Mouse (Mus musculus) thymus, postnatal 25 days (tissue): ENCODE measurements at regions not wholly inside any gene's neighbourhood (a gene's known extent, or its start where the extent isn't known, plus 50 kb on each side); places are given as distances from the start of the nearest gene placed in this dataset.

Experiments used
- DNase-seq: peaks from one replicate; pipeline ENCODE4 v3.0.0; 2022

DNA sequence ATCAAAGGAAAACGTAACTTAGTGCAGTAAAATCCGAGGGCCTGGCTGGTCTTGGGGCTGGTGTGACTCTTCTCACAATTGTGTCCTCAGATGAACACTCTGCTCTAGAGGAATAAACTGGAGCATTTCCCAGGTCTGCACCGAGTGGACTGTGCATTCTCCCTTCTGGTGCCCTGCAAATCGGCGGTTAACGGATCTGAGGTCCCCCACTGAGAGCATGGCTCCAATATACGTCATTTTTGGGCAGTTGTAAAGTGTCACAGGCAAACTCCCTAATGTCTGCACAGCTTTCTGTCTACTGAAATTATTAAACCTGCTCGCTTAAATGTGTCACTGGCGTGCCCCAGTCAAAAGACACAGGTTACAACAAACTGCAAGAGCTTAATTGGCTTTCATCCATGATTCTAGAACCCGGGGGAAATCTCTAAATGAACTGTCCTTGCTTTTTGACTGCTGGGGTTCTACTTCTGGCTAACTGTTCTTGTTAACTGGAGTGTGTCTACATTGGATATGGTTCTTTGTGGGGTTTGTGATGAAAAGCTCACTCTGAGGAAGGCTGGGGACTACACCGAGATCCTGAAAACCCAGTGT lies 93.7 kb upstream of the Gm47985 start:
- no peak for DNase-seq

GRCm38 (mm10) chr1:151092035-151092434 lies 90.3 kb upstream of the Gm47985 start:
- no peak for DNase-seq

GRCm38 (mm10) chr1:151095344-151096050 lies 86.8 kb upstream of the Gm47985 start:
- no peak for DNase-seq

DNA sequence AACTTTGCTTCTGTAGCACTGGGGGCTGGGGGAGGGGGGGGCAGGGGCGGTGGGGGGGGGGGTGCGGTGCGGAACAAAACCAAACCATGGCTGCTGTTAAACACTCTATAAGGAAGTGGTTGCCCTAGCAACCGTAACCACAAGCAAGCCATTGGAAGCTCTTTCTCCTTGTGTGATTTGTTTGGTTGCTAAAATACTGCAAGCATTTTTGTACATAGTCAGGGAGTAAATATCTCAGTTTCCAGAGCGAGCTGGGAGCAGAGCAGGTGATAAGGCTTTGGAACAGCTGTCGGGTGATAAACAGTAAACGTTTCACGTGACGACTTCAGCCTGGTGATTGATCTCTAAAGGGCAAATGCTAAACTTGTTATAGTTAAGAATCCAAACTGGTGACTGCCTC lies 86.3 kb upstream of the Gm47985 start:
- DNase-seq = peak; percentile 58

DNA sequence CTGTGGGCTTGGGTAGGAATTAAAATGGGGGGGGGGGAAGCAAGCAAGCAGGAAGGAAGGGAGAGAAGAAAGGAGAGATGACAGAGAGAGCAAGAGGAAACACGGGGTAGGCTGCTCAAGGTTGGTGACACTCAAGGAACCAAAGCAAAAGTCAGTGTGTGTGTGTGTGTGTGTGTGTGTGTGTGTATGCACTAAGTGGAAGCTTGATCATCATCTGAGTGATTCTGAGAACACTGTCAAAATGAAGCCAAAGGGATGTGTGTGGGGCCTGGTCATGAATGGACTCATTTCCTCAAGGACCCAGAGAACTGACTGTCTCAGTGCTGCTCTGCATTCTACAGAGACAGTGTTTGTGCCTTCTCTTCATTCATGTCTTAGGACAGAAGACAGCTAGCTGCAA lies 84.8 kb upstream of the Gm47985 start:
- DNase-seq = no peak

DNA sequence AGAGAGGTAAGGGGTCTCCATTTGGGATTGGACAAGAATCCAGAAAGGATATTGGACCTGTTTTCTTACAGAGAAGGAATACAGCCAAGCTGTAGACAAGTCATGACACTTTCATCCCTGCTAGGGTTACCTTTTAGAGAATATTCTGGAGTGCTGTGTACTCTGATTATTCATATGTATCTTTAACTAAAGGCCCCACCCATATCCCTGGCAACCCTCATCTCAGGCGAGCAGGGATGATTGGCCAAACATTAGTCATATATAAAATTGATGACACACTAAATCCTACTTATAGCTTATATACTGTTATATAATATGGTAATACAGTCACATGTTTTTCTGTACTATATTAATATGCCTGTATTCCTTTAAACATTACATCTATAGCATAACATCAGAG lies 83.6 kb upstream of the Gm47985 start:
- DNase-seq = no peak

DNA sequence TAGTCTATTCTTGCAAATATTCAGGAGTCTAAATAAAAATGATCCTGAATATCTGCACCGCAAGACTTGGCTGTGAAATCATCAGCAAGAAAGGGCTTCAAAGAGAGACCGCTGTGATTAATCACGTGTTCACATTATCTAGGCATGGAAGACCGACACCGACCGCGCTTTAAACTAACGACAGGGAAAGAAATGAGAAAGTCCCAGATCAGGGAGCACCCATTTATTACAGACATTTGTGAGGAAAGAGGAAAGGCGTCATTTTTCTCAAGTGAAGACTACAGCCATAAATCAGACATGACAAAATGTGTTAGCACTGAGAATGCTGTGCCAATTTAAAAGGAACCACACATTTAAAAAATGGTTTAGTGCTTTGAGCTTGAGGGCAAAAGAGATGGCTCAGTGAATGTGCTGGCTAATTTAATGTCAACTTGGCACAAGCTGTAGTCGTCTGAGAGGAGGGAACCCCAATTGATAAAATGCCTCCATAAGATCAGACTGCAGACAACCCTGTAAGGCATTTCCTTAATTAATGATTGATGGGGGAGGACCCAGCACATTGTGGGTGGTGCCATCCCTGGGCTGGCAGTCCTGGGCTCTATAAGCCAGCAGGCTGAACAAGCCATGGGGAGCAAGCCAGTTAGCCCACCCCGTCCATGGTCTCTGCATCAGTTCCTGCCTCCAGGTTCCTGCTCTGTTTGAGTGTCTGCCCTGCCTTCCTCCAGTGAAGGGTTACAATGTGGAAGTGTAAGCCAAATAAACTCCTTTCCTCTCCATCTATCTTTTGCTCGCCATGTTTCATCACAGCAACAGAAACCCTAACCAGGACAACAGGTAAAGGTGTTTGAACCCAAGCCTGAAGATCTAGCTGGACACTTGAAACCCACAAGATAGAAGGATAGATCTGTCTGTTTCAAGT lies 81.5 kb upstream of the Gm47985 start:
- no peak for DNase-seq

DNA sequence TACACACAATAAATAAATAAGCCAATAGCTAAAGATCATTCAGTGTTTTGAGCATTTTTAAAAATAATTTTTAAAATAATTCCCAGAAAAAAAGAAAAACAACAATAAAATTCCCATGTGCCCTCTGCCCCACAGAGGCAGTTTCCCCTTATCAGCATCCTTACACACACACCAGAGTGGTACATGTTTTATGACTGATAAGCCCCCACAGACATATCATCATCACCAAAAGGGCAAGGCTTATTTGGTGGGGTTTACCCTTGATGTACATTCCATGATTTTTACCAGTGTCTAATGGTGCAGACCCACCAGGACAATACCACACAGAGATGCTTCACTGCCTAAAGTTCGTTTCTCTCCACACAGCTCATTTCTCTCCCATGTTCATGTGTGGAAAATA lies 80.8 kb upstream of the Gm47985 start:
- DNase-seq = no peak

- DNase-seq = no peak
These were observed 80.3 kb upstream of the Gm47985 start for GRCm38 (mm10) chr1:151102061-151102460.

DNA sequence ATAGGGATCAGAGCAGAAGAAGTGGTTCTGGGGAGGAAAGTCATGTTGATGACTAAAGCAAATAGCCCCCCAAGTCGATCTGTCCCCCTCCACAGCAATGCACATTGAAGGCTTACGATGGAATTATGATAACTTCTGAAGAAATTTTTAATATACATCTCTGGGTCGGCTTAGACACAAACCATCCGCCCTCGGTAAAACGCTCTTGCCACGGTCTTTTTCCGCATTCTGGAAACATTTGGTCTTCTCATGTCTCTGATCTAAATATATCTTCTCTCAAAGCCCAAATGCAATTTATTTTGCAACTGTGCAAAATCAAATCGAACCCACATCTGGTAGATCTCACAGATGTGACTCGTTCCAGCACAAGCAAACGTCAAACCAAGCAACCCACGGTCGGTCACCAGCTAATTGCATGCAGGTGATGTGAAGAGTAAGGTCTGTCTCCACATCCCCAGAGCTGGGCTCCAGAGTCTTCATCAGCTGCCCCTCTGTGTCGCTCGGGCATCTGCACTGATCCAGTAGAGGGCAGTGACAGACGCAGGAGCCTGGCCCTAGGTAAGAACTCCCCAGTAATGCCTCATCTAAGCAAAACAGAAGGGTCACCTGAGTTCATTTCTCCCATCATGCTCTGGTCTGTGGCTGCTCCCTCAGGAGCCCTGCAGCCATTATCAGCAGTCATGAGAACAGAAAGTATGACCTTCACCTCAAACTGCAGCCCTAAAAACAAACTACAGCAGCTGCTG lies 79.5 kb upstream of the Gm47985 start:
- DNase-seq = no peak

DNA sequence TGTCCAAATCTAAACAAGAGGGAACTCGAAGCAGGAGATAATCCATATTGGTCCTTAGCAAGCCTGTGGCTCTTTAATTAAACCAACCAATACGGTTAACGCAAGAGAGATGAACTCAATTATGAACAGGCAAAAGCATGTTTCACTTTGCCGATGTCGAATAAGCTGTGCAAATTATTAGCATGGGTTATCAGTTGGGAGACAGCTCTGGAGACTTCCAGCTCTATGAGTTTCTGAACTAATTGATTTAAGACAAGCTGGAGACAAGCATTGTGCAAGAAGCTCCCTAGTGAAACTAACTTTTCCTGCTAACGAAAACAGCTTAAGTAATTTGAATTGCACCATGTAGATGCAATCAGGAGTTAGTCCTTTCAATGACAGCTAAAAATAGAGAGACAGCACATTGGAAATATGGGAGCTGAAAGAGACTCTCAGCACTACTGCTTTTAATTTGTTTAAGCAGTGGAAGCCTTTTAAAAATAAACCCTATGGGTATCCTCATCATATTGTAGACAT lies 78.8 kb upstream of the Gm47985 start:
- DNase-seq = no peak

GRCm38 (mm10) chr1:151104346-151104745 lies 78.0 kb upstream of the Gm47985 start:
- DNase-seq = no peak

GRCm38 (mm10) chr1:151104806-151105205 lies 77.5 kb upstream of the Gm47985 start:
- DNase-seq = no peak

DNA sequence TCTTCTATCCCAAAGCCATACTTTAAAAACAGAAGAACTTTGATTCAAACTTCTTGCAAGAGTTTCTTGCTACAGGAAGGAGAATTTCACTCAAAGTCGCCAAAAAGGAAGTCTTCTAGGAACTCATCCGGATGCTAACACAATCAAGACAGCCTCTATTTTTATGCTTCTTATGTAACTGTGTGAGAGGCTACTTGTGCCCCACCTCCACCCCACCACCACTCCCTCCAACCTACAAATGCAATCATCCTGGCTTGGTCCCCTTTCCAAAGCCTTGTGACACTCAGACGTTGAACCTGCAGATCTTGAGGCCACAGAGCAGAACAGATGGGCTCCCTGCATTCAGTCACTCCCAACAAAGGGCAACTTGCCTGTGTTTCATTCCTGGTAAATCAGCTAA lies 77.1 kb upstream of the Gm47985 start:
- DNase-seq = no peak

- DNase-seq = no peak
These were observed 74.9 kb upstream of the Gm47985 start for GRCm38 (mm10) chr1:151107401-151107800.

GRCm38 (mm10) chr1:151109333-151109732 lies 73.0 kb upstream of the Gm47985 start:
- DNase-seq = no peak

DNA sequence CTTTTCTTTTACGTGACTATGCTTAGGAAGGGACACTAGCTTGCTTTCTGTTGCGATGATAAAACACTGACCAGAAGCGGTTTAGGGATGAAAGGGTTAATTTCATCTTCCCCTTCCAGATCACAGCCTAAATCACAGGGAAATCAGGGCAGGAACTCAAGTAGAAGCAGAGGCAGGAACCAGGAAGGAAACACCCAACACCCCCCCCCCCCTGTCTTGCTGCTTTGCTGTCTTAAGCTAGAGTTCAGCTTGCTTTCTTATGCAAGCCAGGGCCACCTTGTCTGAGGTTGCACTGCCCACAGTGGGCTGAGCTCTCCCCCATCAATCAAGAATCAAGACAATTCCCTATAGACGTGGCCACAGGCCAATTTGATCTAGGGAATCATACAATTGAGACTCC lies 71.9 kb upstream of the Gm47985 start:
- no peak for DNase-seq

DNA sequence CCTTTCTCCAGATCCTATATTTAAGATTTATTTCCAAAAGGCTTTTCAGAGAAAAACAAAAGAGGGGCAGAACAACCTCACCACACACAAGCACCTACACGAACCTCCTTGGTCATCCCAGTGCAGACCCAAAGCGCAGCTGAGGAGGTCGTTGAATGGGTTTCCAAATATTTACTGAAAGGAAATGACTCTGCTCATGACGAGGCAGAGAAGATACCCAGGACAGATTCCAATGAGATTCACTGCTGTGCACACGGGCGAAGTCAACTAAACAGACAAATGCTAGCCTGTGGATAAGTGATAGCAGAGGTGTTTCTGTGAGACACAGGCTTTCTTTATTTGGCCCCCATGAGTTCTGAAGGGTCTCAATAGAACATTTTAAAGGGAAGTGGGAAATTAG lies 70.7 kb upstream of the Gm47985 start:
- no peak for DNase-seq

DNA sequence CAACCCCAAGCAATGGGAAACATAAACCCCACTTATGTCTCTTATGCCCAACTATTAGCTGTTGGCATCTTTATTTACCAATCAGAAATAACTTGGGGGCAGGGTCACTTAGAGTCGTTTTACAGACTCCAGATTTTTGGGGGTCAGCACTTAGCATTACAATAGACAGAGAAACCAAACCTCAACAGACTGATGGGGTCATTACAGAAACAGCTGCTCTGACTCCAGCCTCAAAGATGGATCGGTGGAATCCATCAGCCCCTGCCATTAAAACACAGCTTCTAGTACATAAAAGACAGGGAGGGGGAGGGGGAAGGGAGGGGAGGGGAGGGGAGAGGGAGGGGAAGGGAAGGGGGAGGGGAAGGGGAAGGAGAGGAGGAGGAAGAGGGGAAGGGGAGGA lies 69.9 kb upstream of the Gm47985 start:
- no peak for DNase-seq

- no peak for DNase-seq
These were observed 69.1 kb upstream of the Gm47985 start for GRCm38 (mm10) chr1:151113199-151113598.

DNA sequence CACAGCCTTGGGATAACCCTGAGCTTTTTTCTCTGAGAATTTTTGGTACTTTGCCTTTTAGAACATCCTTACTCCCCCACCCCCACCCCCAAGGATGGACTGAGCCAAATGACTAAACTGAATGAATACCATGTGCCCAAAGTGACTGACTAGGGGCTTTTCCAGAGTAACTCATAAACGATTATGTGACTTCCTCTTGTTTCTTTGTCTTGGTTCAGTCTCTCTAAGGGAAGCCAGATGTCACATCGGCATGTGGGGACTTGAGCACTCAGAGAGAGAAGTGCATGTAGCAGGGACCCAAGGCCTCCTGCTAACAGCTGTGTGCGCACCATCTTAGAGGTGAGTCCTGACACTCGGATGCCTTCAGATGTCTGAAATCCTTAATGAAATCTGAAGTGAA lies 63.8 kb upstream of the Gm47985 start:
- DNase-seq = no peak

- DNase-seq = no peak
These were observed 63.4 kb upstream of the Gm47985 start for GRCm38 (mm10) chr1:151118982-151119381.

DNA sequence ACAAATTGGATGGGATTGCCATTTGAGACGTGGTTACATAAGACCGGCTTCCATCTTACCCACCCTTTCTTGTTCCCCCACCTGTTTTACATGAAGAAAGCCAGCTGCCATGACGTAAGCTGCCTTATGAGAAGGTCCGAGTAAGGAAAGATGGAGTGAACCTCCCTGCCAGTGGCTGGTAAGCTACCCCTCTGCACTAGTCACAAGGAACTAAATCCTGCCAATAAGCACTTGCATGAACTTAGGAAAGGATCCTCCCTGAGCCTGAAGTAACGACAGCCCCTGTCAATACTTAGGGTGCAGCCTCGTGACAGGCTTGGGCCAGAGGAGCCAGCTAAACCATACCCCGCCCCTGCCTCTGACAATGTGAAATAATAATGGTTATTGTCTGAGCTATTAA lies 62.8 kb upstream of the Gm47985 start:
- no peak for DNase-seq
